Mouse (Mus musculus) heart, postnatal 10 days (tissue): Measurements from ENCODE around the gene Smyd3. TPM values are rescaled to one million over a fixed set of nuclear protein-coding genes. Genes with fewer than 3 reads are reported as not detected.
A peak's percentile ranks its signal among the peaks of the same experiment; 100 is the strongest.

Source experiments
- DNase-seq, 2 experiments: peaks; one replicate each; pipeline ENCODE4 v3.0.0; 2021
- intact Hi-C: fragments of 180-260 bp; cut with DNase I; formaldehyde crosslinking; loops from one replicate; pipeline ENCODE4 v1.15.1; 2025
- total RNA-seq, 2 experiments: library from RNA; stranded (reverse); gene quantifications; 2 replicates each; pipeline ENCODE4 v1.2.3; 2021

Smyd3 gene
- total RNA-seq, 2 experiments from 2014 or later: 5.8 to 6.7 TPM

DNA sequence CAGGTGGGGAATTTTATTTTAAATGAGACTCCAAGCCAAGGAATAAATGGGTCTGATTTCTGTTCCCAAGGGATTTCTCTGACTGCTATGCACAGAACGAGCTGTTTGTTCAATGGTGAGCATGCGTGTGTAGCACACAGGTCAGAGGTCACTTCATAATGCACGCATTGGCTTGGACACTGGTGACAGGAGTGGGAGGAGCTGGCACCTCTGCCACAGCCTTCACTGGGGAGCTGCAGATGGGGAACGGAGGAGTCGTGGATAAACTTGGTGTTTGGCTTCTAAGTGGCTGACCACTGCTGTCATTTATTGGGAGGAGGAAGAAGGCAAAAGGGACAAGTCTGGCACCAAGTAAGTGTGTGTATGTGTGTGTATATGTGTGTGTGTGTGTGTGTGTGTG is 421.5 kb downstream of the Smyd3 start:
- intact Hi-C loops: no loop called here
- no peak for DNase-seq

DNA sequence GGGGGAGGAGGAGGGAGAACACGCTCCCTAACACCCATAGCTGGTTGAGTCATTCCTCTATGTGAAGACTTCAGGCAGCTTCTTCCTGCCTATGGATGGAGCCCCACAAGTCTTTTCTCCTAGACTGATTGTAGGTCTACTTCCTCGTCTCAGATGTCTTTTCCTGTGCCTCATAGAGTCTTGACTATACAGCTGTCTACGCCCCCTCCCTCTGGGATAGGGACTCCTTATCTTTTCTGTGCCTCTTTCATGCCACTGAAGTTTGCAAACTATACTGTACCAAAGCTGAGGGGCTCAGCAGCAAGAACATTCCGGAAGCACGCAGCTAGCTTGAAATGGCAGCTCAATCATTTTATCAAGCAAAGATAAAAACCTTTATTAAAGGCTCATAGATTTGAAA is 428.7 kb downstream of the Smyd3 start:
- no peak for DNase-seq
- intact Hi-C loops: loop anchor here (2.0 to 5.0 kb wide), 2 partner anchors 127 to 558 kb away; no protein-coding TSS in a partner anchor

DNA sequence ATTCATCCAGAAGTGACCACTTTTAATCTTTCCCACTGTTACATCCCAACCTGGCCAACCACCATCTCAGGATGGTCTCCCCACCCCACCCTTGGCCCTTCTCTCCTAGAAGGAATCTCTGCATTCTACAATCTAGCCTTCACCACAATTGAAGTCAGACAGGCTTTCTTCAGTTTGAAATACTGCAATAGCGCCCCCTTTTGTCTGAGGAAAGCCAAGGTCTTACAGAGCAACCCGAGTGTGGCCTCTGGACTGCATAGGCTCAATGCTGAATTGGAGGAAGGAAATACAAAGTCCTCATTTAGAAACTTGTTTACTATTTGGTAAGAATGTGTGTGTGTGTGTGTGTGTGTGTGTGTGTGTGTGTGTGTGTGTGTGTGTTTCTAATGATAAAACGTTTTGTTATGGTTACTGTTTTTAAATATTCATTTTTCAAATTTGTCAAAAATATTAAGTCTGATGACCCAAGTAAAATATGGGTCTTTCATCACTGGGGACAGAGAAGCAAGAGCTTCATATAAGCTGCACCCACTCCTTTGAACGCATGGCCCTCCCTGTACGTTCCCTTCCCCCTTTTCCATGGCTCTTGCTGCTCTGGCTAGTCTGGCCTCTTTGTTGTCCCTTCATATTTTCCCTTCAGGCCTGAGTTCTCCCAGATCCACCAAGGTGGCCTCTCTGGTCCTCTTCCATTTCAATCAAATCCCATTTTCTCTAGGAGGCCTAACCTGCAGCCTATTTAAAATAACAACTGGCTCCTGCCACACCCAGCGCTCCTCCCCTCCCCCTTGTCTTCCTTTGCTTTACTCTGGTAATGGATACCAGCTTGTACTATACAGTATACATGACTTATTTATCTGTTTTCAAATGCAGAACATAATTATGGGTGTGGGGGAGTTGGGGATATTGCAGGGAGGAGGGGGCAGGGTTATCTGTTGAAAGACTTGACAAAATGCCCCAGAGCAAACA is 430.5 kb downstream of the Smyd3 start:
- intact Hi-C loops: loop anchor here (5.0 kb wide), 1 partner anchor 125 kb away; no protein-coding TSS in a partner anchor
- peak; percentile 57 to 71 for DNase-seq

DNA sequence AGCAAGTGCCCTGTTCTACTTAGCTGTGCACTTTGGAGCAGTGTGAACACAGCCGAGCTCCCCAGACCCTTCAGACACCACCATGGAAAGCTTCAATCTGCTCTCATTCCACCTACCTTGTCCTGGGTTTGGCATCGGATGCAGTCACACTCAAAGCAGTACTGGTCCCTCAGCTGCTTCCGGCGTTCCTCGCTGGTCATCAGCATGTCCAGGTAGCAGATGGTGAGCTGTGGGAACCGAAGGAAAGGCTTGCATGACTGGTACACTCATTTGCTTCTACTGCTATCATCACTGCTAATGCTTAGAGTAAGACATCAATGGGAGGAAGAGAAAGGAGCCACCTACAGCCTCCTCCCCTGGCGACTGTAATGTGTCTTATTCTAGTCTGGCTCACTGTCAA is 431.6 kb downstream of the Smyd3 start:
- no peak for DNase-seq

DNA sequence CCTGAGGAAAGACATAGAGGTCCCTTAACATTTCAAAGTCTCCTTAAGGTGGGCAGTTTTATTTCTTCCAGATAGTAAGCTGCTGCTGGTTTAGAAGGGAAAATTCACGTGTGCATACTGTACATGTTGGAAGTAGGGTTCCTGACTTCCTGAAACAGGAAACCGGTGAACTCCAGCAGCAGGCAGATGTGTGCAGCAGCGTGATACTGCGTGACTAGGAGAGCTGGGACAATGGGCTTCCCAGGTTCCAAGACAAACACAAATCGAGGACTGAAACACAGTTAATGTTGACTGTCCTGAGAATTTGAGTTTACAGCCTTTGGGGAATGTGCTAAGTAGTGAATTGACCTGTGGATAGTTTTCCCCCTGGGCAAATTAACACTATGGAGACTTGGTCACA is 434.7 kb downstream of the Smyd3 start:
- peak; percentile 9 to 17 for DNase-seq
- intact Hi-C loops: no loop called here

More for the DNA sequence above, 431.6 kb downstream of the Smyd3 start:
- intact Hi-C loops: loop anchor here (5.0 kb wide), 1 partner anchor 124 kb away; no protein-coding TSS in a partner anchor

DNA sequence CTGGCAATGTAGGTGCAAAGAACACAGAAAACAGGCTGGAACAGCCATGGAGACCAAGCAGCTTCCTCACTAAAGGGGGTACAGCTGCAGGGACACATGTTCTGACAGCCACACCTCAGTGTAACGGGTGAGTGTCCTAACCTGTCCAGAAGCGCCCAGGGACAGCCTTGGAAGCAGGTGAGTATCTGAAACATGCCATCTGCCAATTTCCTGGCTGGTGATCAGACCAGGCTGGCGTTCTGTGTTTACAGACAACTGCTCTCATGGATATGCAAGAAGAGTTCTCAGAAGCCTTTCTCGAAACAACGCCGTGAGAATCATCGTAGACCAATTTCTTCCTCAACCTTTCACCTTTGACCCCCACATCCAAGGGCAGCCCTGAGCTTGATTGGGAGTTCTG is 444.0 kb downstream of the Smyd3 start:
- no peak for DNase-seq
- intact Hi-C loops: no loop called here

DNA sequence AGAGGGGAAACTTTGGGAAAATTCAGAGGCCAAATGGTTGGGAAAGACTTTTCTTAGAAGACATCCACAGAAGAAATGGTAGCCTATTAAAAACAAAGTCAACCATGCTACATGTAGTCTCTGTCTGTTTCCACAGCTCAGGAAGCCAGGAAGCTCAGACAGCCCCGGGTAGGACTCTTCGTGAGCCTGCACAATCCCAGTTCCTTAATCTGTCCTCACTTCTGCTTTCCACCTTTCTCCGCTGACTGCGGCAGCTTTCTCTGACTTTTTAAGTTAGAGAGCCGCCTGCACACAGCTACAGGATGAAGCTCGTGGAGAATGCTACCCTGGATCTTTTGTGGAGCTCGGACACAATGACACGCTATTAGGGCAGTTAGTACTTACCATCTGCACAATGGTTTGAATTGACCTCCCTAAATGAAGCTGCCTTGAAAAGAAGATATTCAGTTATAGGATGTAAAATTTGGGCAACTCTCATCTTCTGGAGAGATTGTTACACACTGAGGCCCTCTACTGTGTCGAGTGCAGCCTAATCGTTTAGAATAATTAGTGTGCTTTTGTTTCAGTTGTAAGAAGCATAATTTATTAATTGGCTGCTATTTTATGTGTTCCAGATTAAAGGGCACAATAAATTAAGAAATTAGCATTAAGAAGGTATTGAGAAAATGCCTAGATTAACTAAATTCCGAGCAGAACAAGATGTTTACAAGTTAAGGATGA is 444.7 kb downstream of the Smyd3 start:
- intact Hi-C loops: no loop called here
- no peak for DNase-seq

DNA sequence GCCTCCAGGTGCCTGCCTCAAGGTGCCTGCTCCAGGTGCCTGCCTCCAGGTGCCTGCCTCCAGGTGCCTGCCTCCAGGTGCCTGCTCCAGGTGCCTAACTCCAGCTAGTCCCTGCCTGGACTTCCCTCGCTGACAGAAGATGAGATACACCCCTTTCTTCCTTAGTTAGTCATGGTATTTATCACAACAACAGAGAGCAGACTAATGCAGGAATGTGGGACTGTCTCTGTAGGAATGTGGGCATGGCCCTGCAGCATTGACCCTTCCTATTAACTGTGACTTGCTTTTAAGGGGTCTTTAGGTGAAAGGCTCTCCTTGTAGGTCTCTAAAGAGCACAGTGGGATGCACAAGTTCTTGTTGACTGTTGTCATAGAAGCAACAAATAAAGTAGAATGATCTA is 445.4 kb downstream of the Smyd3 start:
- intact Hi-C loops: no loop called here
- no peak for DNase-seq

DNA sequence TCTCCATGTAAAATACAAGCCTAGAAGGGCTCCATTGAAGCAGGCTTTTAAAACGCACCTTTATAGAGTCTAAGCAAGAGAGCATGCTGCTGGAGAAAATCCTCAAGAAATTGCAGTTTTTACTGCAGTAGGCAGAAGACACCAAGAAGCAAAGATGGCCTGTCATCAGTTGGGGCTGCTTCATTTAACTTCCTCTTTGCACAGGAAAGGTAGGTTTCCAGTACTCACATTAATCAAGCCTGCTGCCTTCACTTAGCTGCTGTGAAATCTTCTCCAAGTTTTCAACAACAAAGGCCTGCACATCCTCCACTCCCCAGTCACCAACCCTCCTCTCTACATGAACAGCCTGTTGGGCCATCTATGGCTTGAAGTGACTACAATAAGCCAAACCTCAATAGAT is 448.9 kb downstream of the Smyd3 start:
- intact Hi-C loops: no loop called here
- DNase-seq: no peak

DNA sequence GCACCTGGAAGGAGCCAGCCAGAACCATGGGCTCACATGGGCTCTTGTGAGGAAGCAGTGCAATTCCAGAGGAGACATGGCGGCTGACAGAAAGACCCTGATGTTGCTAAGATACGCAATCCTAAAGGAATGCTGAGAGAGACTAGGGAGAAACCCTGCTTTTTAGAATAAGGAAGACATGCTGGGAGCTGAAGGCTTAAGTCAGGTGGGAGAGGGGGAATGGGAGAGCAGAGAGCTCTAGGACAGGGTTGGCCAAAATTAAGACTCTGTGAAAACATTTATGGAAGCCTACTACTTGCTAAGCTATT is 452.6 kb downstream of the Smyd3 start:
- no peak for DNase-seq
- intact Hi-C loops: no loop called here

DNA sequence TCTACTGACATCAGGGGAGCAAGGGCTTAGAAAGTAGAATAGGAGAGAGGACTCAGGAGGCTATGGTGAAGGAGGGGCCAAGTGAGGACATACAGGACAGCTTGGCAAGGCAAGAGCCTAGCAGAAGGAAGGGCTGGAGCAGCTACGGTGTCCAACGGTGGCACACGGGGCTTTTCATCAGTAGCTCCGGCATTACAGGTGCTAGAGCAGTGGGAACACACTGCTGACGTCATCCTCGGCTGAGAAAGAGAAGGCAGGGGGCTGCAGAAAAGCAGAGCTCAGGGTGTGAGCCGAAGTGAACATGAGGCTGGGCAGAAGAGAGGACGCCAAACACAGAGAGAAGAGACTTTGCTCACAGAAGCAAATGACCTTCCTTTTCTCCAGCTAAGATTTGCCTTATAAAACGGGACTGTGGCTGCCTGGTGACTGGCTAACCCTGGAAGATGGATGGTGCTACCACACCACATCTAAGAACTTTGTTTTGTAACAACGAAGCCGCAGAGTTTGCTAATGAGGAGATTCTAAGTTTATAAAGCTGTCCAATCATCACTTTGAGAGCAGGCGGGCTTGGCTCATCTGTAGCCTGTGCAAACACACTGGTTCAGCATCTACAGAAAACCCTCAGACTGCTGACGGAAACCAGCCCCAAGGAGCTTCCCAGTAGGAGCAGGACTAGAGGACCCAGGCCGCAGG is 453.1 kb downstream of the Smyd3 start:
- intact Hi-C loops: no loop called here
- no peak for DNase-seq

DNA sequence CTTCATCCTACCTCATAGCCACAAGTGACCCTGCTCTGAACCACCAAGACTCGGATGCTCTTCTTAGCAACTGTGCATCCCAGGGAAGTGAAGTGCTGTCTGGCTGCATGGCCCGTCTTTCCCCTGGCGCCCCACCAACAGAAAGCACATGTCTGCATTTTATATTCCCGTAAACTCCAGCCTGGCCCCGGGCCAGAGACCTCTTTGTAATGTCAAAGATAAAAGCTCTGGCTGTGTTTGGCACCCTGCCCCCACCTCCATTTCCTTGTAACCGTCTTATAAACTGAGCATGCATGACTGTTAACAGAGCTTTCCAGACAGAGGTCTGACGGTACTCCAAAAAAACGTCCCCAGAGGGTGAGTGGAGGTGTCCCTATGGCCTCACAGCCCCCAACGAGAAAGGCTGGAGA is 456.1 kb downstream of the Smyd3 start:
- intact Hi-C loops: no loop called here
- peak; percentile 92 to 94 for DNase-seq

DNA sequence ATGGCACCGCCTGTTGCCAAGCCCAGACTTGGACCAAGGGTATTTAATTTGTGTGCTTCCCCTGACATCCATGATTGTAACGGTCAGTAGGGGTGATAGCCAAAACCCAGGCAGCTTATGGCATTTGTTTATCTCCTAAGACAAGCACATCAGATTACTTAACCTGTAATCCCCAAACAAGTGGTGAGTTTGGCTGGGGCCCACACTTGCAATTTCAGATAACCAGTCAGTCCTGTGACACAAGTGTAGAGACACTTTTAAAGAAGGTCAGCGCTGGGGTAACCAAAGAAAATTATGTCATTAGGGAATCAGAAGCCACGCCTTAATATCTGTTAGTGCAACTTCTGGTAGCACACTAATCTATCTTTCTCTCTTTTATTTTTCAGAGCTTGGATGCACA is 456.8 kb downstream of the Smyd3 start:
- intact Hi-C loops: no loop called here
- DNase-seq: peak; percentile 12 to 24

DNA sequence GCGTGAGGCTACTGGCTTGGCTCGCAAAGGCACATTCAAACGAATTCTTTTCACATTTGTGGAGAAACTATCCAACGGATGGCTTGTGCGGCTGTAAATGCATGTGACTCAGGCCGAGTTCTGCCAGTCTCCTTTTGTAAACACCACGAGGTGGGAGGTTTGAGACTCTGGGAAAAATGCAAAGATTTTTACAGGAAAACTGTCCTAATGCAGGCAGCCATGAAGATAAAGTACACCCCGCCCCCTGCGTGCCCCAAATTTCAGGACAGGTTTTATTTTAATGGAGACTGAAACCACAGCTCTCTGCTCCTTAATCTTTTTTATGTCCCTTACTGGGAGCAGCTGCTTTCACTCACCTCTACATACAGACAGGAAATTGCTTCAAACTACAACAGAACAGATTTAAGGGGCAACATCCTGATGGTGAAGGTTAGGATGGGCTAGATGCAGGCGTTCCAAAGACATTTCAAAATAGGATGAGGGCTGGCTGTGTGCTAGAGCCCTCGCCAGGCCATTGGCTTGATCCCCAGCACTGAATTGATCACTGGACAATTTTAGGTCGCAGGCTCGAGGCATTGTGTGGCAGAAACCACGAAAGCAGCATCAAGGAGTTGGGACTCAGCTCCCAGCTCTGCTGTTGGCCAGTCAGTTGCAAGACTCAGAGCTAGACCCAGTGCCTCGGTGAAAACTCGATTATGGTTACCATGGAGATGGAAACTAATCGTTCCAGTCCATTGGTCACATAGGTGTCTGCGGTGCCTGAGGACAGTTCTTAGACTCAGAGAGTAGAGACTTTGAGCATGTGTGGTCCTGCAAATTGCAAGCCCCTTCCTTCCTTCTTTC is 457.5 kb downstream of the Smyd3 start:
- intact Hi-C loops: no loop called here

DNA sequence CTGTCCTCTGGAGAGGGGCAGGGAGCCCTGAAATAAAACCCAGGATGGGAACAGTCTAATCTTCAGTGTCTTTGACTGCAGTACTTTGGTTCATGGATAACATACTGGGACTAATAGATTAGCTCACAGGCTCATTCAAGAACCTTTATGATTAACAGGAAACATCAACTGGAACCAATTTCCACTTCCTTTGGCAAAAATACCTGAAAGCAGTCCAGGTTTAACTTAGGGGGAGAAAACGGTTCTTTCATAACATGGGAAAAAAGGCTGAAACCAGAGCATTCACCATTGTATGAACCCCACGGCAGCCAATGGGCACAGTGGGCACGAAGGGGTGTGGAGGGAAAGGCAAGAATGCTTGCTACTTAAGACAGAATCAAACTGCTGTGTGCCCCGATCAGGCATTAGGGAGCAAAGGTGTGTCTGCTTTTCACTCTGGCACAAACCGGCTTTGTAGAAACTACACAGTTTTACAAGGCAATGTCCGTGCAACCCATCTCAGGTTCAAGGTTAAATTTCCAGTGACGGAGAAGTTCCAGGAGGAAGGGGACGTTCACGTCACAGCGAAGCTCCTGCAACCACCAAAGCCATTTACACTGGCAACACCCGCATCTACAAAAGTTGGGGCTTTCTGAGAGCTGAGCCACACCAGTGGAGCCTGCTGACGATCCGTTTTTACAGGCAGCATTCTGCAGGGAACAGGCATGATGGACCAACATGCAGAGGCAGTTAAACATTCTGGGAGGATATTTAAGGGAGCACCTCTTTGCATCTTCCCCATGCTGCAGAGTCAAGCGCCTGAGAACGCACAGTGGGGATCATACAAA is 458.3 kb downstream of the Smyd3 start:
- intact Hi-C loops: no loop called here
- DNase-seq: no peak

More for the DNA sequence above, 457.5 kb downstream of the Smyd3 start:
- DNase-seq: peak in 1 of 2 experiments; percentile 11

DNA sequence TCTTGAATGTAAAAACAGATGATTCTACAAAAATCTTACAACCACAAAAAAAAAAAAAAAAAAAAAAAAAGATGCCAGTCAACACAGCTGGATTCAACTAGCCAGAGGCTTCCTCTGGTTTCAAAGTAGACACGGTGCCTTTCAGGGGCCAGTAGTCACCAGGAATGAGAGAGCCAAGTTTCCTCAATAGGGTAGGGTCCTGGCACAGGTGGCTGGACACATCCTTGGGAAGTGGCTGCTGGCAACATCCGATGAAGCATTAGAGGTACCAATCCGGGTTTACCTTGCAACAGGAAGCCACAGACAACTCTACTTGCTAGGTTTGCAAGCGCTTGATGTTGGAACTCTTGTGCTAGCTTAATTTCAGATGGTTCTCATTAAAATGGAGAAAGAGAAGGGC is 459.2 kb downstream of the Smyd3 start:
- intact Hi-C loops: no loop called here
- DNase-seq: no peak

DNA sequence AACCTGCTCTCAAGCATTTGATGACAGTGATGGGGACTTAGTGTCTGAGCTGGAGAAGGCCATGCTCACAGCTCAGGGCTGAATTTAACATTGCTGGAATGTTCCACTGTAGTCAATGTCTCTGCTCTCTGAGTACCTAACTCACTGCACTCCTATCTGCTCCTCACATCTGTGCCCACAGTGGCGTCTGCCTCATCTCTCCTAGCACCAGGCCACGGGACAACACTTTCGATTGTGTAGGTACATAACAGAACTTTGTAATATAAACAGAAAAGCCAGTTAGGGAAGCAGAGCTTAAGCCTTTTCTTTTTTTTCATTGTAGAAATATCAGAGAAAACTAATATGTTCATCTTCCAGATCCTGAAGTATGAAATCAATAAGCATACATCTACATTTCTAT is 462.1 kb downstream of the Smyd3 start:
- intact Hi-C loops: no loop called here
- DNase-seq: no peak

DNA sequence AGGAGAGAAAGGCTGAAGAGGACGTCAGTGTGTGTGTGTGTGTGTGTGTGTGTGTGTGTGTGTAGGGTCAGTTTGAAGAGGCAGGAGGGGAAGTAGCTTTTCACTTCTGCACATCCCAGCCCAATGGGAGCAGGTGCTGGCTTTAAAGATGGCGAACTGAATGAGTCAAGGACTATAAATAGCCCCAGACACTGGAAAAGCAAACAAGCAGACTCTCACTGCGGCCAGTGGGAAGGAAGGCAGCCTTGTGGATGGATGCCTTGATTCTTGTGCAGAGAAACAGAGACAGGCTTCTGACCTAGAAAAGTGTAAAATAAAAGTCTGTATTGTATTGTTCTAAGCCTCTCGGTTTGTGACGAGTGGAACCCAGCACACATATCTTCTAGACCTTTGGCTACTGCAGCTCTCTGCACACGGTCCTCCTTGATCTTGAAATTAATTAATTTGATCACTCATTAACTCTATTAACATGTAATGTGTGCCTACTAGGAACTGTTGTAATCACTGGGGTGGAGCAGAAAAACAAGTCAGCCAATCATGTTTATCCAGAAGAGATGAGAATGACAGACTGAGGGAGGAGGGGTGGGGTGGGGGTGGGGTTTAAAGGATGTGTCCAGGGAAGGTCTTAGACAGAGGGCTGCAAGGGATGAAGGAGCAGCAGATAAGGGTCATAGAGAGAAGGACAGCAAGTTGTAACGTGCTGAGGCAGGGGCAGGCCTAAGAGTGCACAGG is 463.3 kb downstream of the Smyd3 start:
- intact Hi-C loops: no loop called here

More for the DNA sequence above, 463.3 kb downstream of the Smyd3 start:
- DNase-seq: peak; percentile 25 to 33
